Mouse (Mus musculus) embryonic facial prominence, embryonic 14.5 days (tissue): ENCODE measurements around the gene Kcnh1. TPM values are rescaled to one million over a fixed set of nuclear protein-coding genes. Genes with fewer than 3 reads are reported as not detected.

Experiments
- ATAC-seq: fragments of 200-750 bp; cut with Nextera tagmentation; 2 replicates; pipeline ENCODE4 v1.8.0; 2017; ENCODE audit warnings: low read depth, moderate number of reproducible peaks, moderate TSS enrichment
- DNase-seq: peaks from one replicate; pipeline ENCODE4 v3.0.0-alpha.2; 2015; ENCODE audit warnings: low spot score
- H3K27ac ChIP-seq: fragments of 300-500 bp; sonication (generic); replicated peaks from 2 replicates; pipeline ENCODE4 v1.5.1; 2014; ENCODE audit warnings: low read depth, mild to moderate bottlenecking, low read length, moderate library complexity
- H3K27me3 ChIP-seq: fragments of 300-500 bp; sonication (generic); replicated peaks from 2 replicates; pipeline ENCODE4 v1.6.1; 2014; ENCODE audit warnings: low read length; ENCODE audit not compliant: control insufficient read depth, insufficient read depth
- H3K36me3 ChIP-seq: fragments of 300-500 bp; sonication (generic); 2 replicates; pipeline ENCODE4 v1.6.1; 2014; ENCODE audit warnings: low read length, mixed read lengths; ENCODE audit not compliant: control insufficient read depth, insufficient read depth
- H3K4me1 ChIP-seq: fragments of 300-500 bp; sonication (generic); 2 replicates; pipeline ENCODE4 v1.6.1; 2014; ENCODE audit warnings: antibody characterized with exemption, low read length; ENCODE audit not compliant: control insufficient read depth, insufficient read depth
- H3K4me2 ChIP-seq: fragments of 300-500 bp; sonication (generic); 2 replicates; pipeline ENCODE4 v1.6.1; 2014; ENCODE audit warnings: low read depth, mild to moderate bottlenecking, low read length, moderate library complexity, mixed read lengths
- H3K4me3 ChIP-seq: fragments of 300-500 bp; sonication (generic); 2 replicates; pipeline ENCODE4 v1.5.1; 2014; ENCODE audit warnings: low read depth, mild to moderate bottlenecking, low read length
- H3K9ac ChIP-seq: fragments of 300-500 bp; sonication (generic); 2 replicates; pipeline ENCODE4 v1.6.1; 2014; ENCODE audit warnings: low read depth, mild to moderate bottlenecking, low read length, moderate library complexity, mixed read lengths
- H3K9me3 ChIP-seq: fragments of 300-500 bp; sonication (generic); 2 replicates; pipeline ENCODE4 v1.6.1; 2016; ENCODE audit warnings: low read length; ENCODE audit not compliant: control insufficient read depth
- WGBS: fragments of 180-500 bp; shearing (Covaris S2); extraction: QIAGEN DNeasy Blood & Tissue Kit; methylation state at CpG from one replicate; pipeline ENCODE4 v1.1.7; 2014; 5-methylcytosine and 5-hydroxymethylcytosine counted together
- polyA plus RNA-seq: library from polyadenylated mRNA; unstranded; fragments of >200 nt; fragmentation: Nextera tagmentation; extraction: Ambion mirVana; gene quantifications from 2 replicates; pipeline ENCODE4 v1.2.1, GENCODE M21; 2014

Gene Kcnh1
- polyA plus RNA-seq, 1 experiment from 2014 or later: 0.89 TPM

DNA sequence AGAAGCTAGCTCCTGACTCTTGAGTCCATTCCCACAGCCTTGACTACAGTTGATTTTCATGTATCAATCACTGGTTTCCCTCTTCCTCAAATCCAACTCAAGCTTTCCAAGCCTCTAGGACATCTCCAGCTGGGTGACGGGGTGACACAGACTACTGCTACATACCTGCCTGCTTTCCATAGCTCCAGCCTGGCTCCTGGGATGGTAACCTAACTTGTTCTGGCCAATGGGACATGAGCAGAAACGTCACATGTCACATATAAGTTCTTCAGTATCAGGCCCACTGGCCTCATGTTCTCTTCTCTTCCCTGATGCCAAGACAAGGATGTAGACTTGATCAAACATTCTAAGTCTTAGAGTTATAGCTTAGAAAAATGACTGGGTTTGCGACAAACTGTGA is 360.0 kb downstream of the Kcnh1 start:
- Histone ChIP-seq H3K27me3 (no peaks in the 10 kb centered on the region), H3K4me1 (no peaks in the 10 kb centered on the region), H3K4me2 (no peak overlapping the region), H3K9ac (no peak overlapping the region), H3K36me3 (no peaks in the 10 kb centered on the region), H3K27ac (no peak overlapping the region), H3K4me3 (no peak overlapping the region), H3K9me3 (no peaks in the 10 kb centered on the region)
- WGBS: 83% methylated on average over 3 of the region's 3 CpGs
- DNase-seq (no peak), ATAC-seq (no peak)

DNA sequence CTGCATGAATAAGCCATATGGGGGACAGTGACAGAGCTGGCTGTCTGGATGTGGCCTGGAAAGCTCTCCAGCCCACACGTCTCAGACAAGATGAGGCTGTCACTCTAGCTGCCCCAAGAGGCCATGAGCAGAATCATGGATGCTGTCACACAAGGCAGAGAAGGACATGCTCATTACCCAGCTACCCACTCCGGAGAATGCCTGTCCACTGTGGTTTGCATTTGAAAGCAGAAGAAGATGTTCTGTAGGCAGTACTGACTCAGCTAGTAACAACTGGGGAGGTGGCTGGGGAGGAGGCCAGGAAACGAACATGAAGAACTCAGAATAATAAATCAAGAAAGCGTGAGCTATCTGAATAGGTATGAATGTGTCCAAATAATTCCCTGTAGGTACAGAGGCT is 364.9 kb downstream of the Kcnh1 start:
- H3K4me1 ChIP-seq: no peaks in the 10 kb centered on the region
- no peak overlapping the region for H3K27ac ChIP-seq
- H3K27me3 ChIP-seq: no peaks in the 10 kb centered on the region
- DNase-seq (no peak), ATAC-seq (no peak)
- H3K9me3 ChIP-seq: no peaks in the 10 kb centered on the region
- no peak overlapping the region for H3K9ac ChIP-seq
- no peak overlapping the region for H3K4me3 ChIP-seq
- WGBS: 78% methylated on average over 4 of the region's 4 CpGs
- H3K4me2 ChIP-seq: no peak overlapping the region
- no peaks in the 10 kb centered on the region for H3K36me3 ChIP-seq

DNA sequence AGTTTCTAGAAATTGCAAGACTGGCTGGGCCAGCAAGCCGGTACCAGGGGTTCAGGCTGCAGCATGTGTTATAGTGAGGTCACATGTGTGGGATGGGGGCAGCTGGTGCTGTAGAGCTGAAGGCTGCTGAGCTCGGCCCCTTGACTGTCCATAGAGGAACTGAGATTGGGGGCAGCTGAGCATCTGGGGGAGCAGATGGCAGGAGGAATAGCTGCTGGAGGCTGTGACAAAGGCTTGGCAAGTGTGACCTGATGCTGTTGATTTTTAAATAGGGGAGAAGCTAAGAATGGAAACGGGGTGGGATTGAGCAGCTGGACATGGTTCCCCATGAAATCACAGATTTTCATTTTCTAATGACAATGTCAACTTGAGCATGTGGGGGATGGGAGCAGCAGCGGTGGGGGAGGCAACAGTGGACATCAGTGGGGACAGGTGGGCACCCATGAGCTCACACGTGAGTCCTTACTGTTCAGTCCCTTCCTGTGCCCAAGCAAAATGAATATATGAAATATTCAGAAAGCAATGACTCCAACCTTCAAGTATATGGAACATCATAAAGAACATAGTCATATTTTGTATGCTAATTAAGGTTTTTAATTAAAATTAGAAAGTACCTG is 367.5 kb downstream of the Kcnh1 start:
- H3K4me2 ChIP-seq: no peak overlapping the region
- no peak overlapping the region for H3K9ac ChIP-seq
- H3K4me1 ChIP-seq: no peaks in the 10 kb centered on the region
- no peak overlapping the region for H3K4me3 ChIP-seq
- no peaks in the 10 kb centered on the region for H3K27me3 ChIP-seq
- H3K27ac ChIP-seq: no peak overlapping the region
- no peaks in the 10 kb centered on the region for H3K9me3 ChIP-seq
- ATAC-seq: no peak; the same call in 1 of the 2 replicates
- no peaks in the 10 kb centered on the region for H3K36me3 ChIP-seq
- WGBS: 75% methylated on average over 5 of the region's 5 CpGs
- peak; percentile 26 for DNase-seq

DNA sequence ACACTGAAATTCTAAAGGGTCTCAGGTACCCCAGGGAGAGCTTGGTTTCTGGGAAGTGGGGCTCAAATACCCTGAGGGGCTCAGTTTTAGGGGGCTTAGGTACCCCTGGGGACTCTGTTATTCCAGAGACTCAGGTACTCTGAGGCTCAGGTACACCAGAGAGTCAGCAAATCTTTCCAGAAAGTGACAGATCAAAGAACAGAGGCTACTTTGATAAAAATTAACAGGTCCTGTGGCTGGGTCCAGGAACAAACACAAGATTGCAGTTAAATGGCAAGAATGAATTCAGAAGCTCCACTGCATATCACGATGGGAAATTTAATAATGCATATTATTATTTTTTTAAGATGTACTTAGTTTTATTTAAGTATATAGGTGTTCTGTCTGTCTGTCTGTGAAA is 368.8 kb downstream of the Kcnh1 start:
- DNase-seq (no peak), ATAC-seq (no peak)
- 86% methylated on average over 1 of the region's 1 CpGs for WGBS

More for the DNA sequence above, 368.8 kb downstream of the Kcnh1 start:
- Histone ChIP-seq H3K4me2 (no peak overlapping the region), H3K4me1 (no peaks in the 10 kb centered on the region), H3K9ac (no peak overlapping the region), H3K4me3 (no peak overlapping the region), H3K9me3 (no peaks in the 10 kb centered on the region), H3K27me3 (no peaks in the 10 kb centered on the region), H3K27ac (no peak overlapping the region), H3K36me3 (no peaks in the 10 kb centered on the region)

Other genes with a start within 250 kb of the Kcnh1 start
- 5.0 and 6.0 TPM in 2 replicates for gene Rd3, start 213.4 kb upstream of the Kcnh1 start, polyA plus RNA-seq
- gene Traf5, start 98.2 kb upstream of the Kcnh1 start, polyA plus RNA-seq: 19.7 and 21.2 TPM in 2 replicates
- 30.8 and 32.6 TPM in 2 replicates for gene Rcor3, start 52.7 kb upstream of the Kcnh1 start, polyA plus RNA-seq